Mouse (Mus musculus): ENCODE results near the gene Mbtd1. TPM values are rescaled to one million over a fixed set of nuclear protein-coding genes. Genes with fewer than 3 reads are reported as not detected.
"Not testable (repeated sequence)": the region's sequence is repeated elsewhere in the genome, so short reads cannot be mapped to it uniquely, and the experiment has no call there.

Mbtd1 gene
- polyA plus RNA-seq, 1 experiment from 2014 or later = 44.6 TPM

- 8% methylated on average over 4 of the region's 4 CpGs for WGBS
- H3K9me3 ChIP-seq = no peaks in the 10 kb centered on the region
- H3K27me3 ChIP-seq (replicated peaks; ENCODE audit: low read depth, poor library complexity, severe bottlenecking) = no peaks in the 10 kb centered on the region
- H3K36me3 ChIP-seq (replicated peaks) = peaks cover 49% of the 10 kb centered on the region
- peak overlapping the region; percentile 98 for H3K27ac ChIP-seq (replicated peaks)
- no peak for DNase-seq (ENCODE audit: low spot score)
- H3K4me3 ChIP-seq = peak overlapping the region; percentile 98
- peaks cover 22% of the 10 kb centered on the region for H3K4me1 ChIP-seq
These were observed 1.4 kb downstream of the Mbtd1 start for GRCm38 (mm10) chr11:93887080-93887447.

GRCm38 (mm10) chr11:93897732-93898131 lies 12.1 kb downstream of the Mbtd1 start:
- Histone ChIP-seq H3K27ac (replicated peaks) (no peak overlapping the region), H3K4me3 (no peak overlapping the region), H3K36me3 (replicated peaks) (peaks cover 67% of the 10 kb centered on the region), H3K27me3 (replicated peaks; ENCODE audit: low read depth, poor library complexity, severe bottlenecking) (no peaks in the 10 kb centered on the region), H3K9me3 (no peaks in the 10 kb centered on the region), H3K4me1 (no peaks in the 10 kb centered on the region)
- no peak for DNase-seq (ENCODE audit: low spot score)
- 88% methylated on average over 3 of the region's 3 CpGs for WGBS

- H3K4me1 ChIP-seq = no peaks in the 10 kb centered on the region
- WGBS = 95% methylated on average over 4 of the region's 4 CpGs
- peaks cover 89% of the 10 kb centered on the region for H3K36me3 ChIP-seq (replicated peaks)
- no peak for DNase-seq (ENCODE audit: low spot score)
- H3K27me3 ChIP-seq (replicated peaks; ENCODE audit: low read depth, poor library complexity, severe bottlenecking) = no peaks in the 10 kb centered on the region
- no peak overlapping the region for H3K27ac ChIP-seq (replicated peaks)
- H3K9me3 ChIP-seq = no peaks in the 10 kb centered on the region
- H3K4me3 ChIP-seq = no peak overlapping the region
These were observed 21.2 kb downstream of the Mbtd1 start for GRCm38 (mm10) chr11:93906834-93907233.

- H3K4me1 ChIP-seq = no peaks in the 10 kb centered on the region
- H3K27ac ChIP-seq (replicated peaks) = no peak overlapping the region
- H3K36me3 ChIP-seq (replicated peaks) = peaks cover 96% of the 10 kb centered on the region
- no peaks in the 10 kb centered on the region for H3K27me3 ChIP-seq (replicated peaks; ENCODE audit: low read depth, poor library complexity, severe bottlenecking)
- H3K4me3 ChIP-seq = no peak overlapping the region
- no peak for DNase-seq (ENCODE audit: low spot score)
- WGBS = 86% methylated on average over 3 of the region's 3 CpGs
- no peaks in the 10 kb centered on the region for H3K9me3 ChIP-seq
These were observed 22.2 kb downstream of the Mbtd1 start for GRCm38 (mm10) chr11:93907839-93908238.

GRCm38 (mm10) chr11:93908829-93909228 lies 23.2 kb downstream of the Mbtd1 start:
- no peak overlapping the region for H3K4me3 ChIP-seq
- 95% methylated on average over 9 of the region's 9 CpGs for WGBS
- no peak overlapping the region for H3K27ac ChIP-seq (replicated peaks)
- no peaks in the 10 kb centered on the region for H3K4me1 ChIP-seq
- no peak for DNase-seq (ENCODE audit: low spot score)
- no peaks in the 10 kb centered on the region for H3K9me3 ChIP-seq
- H3K27me3 ChIP-seq (replicated peaks; ENCODE audit: low read depth, poor library complexity, severe bottlenecking) = no peaks in the 10 kb centered on the region
- H3K36me3 ChIP-seq (replicated peaks) = peaks cover 97% of the 10 kb centered on the region

GRCm38 (mm10) chr11:93911603-93912002 lies 26.0 kb downstream of the Mbtd1 start:
- H3K27me3 ChIP-seq (replicated peaks; ENCODE audit: low read depth, poor library complexity, severe bottlenecking) = no peaks in the 10 kb centered on the region
- 88% methylated on average over 3 of the region's 3 CpGs for WGBS
- no peak overlapping the region for H3K27ac ChIP-seq (replicated peaks)
- peaks cover 100% of the 10 kb centered on the region for H3K36me3 ChIP-seq (replicated peaks)
- no peak overlapping the region for H3K4me3 ChIP-seq
- no peaks in the 10 kb centered on the region for H3K4me1 ChIP-seq
- no peaks in the 10 kb centered on the region for H3K9me3 ChIP-seq
- DNase-seq (ENCODE audit: low spot score) = no peak

GRCm38 (mm10) chr11:93915019-93915418 lies 29.4 kb downstream of the Mbtd1 start:
- 94% methylated on average over 2 of the region's 2 CpGs for WGBS
- H3K27me3 ChIP-seq (replicated peaks; ENCODE audit: low read depth, poor library complexity, severe bottlenecking) = not testable (repeated sequence)

GRCm38 (mm10) chr11:93929106-93929505 lies 43.5 kb downstream of the Mbtd1 start:
- Histone ChIP-seq H3K9me3 (no peaks in the 10 kb centered on the region), H3K27me3 (replicated peaks; ENCODE audit: low read depth, poor library complexity, severe bottlenecking) (no peaks in the 10 kb centered on the region), H3K36me3 (replicated peaks) (peaks cover 99% of the 10 kb centered on the region), H3K4me1 (no peaks in the 10 kb centered on the region), H3K27ac (replicated peaks) (no peak overlapping the region), H3K4me3 (no peak overlapping the region)
- no peak for DNase-seq (ENCODE audit: low spot score)

More at GRCm38 (mm10) chr11:93915019-93915418, 29.4 kb downstream of the Mbtd1 start:
- not testable (repeated sequence) for DNase-seq (ENCODE audit: low spot score); H3K27ac ChIP-seq (replicated peaks); H3K9me3 ChIP-seq; H3K4me1 ChIP-seq; H3K4me3 ChIP-seq
- peaks cover 98% of the 10 kb centered on the region for H3K36me3 ChIP-seq (replicated peaks)

- peaks cover 85% of the 10 kb centered on the region for H3K36me3 ChIP-seq (replicated peaks)
- H3K27ac ChIP-seq (replicated peaks) = no peak overlapping the region
- peaks cover 14% of the 10 kb centered on the region for H3K4me1 ChIP-seq
- 87% methylated on average over 2 of the region's 2 CpGs for WGBS
- H3K27me3 ChIP-seq (replicated peaks; ENCODE audit: low read depth, poor library complexity, severe bottlenecking) = no peaks in the 10 kb centered on the region
- H3K4me3 ChIP-seq = no peak overlapping the region
- H3K9me3 ChIP-seq = no peaks in the 10 kb centered on the region
- no peak for DNase-seq (ENCODE audit: low spot score)
These were observed 55.3 kb downstream of the Mbtd1 start for GRCm38 (mm10) chr11:93940906-93941305.

GRCm38 (mm10) chr11:93944986-93945385 lies 59.3 kb downstream of the Mbtd1 start:
- WGBS = 42% methylated on average over 3 of the region's 3 CpGs
- no peak for DNase-seq (ENCODE audit: low spot score)
- Histone ChIP-seq H3K27ac (replicated peaks) (no peak overlapping the region), H3K9me3 (no peaks in the 10 kb centered on the region), H3K4me1 (peaks cover 21% of the 10 kb centered on the region), H3K27me3 (replicated peaks; ENCODE audit: low read depth, poor library complexity, severe bottlenecking) (no peaks in the 10 kb centered on the region), H3K4me3 (no peak overlapping the region), H3K36me3 (replicated peaks) (peaks cover 75% of the 10 kb centered on the region)

GRCm38 (mm10) chr11:93948887-93949567 lies 63.4 kb downstream of the Mbtd1 start:
- 87% methylated on average over 9 of the region's 9 CpGs for WGBS
- Histone ChIP-seq H3K4me3 (no peak overlapping the region), H3K27me3 (replicated peaks; ENCODE audit: low read depth, poor library complexity, severe bottlenecking) (no peaks in the 10 kb centered on the region), H3K9me3 (no peaks in the 10 kb centered on the region), H3K36me3 (replicated peaks) (peaks cover 80% of the 10 kb centered on the region), H3K4me1 (peaks cover 43% of the 10 kb centered on the region), H3K27ac (replicated peaks) (no peak overlapping the region)
- DNase-seq (ENCODE audit: low spot score) = no peak

- Histone ChIP-seq H3K9me3 (no peaks in the 10 kb centered on the region), H3K4me3 (no peak overlapping the region), H3K27ac (replicated peaks) (no peak overlapping the region), H3K36me3 (replicated peaks) (peaks cover 77% of the 10 kb centered on the region), H3K27me3 (replicated peaks; ENCODE audit: low read depth, poor library complexity, severe bottlenecking) (no peaks in the 10 kb centered on the region), H3K4me1 (peaks cover 41% of the 10 kb centered on the region)
- WGBS = 97% methylated on average over 1 of the region's 1 CpGs
- DNase-seq (ENCODE audit: low spot score) = no peak
These were observed 64.4 kb downstream of the Mbtd1 start for GRCm38 (mm10) chr11:93950045-93950444.

- Histone ChIP-seq H3K36me3 (replicated peaks) (peaks cover 73% of the 10 kb centered on the region), H3K4me3 (peak overlapping the region; percentile 35), H3K27me3 (replicated peaks; ENCODE audit: low read depth, poor library complexity, severe bottlenecking) (no peaks in the 10 kb centered on the region), H3K4me1 (peaks cover 52% of the 10 kb centered on the region), H3K27ac (replicated peaks) (no peak overlapping the region), H3K9me3 (no peaks in the 10 kb centered on the region)
- 45% methylated on average over 5 of the region's 5 CpGs for WGBS
- DNase-seq (ENCODE audit: low spot score) = peak; percentile 24
These were observed 66.7 kb downstream of the Mbtd1 start for GRCm38 (mm10) chr11:93952376-93952775.
